12 mouse cellular contexts compared by ENCODE assay signal in genomic region chr2:160334111-160334661, GRCm38 (mm10). TPM values are rescaled to one million over a fixed set of nuclear protein-coding genes. Genes with fewer than 3 reads are reported as not detected.
DNase-seq lines count a peak whose midpoint lies in the region; ATAC-seq lines count a peak whose summit lies in the region.
"Had no signal": no experiment of that assay in that cellular context is flagged by ENCODE, and none has a peak within 500 bp of the region (broad histone marks: within the 10 kb centered on the region; RNA-seq: fewer than 3 reads in every experiment).

Gm826 (minus strand) TSS chr2:160334162.

- no peak within 1 kb of the TSS for H3K4me2 ChIP-seq in heart, embryonic 11.5 days
- H3K4me2 ChIP-seq: forebrain, embryonic 13.5 days; hindbrain, embryonic 14.5 days had no signal

- H3K27ac ChIP-seq in heart, embryonic 11.5 days (ENCODE audit: low read depth, low read length): no peak within 1 kb of the TSS
- H3K27ac ChIP-seq: forebrain, embryonic 13.5 days; hindbrain, embryonic 14.5 days; macrophage had no signal

- no peak within 1 kb of the TSS for H3K4me3 ChIP-seq in heart, embryonic 11.5 days (ENCODE audit: low read depth, low read length)
- H3K4me3 ChIP-seq: forebrain, embryonic 13.5 days had no signal

- 21% methylated on average over 4 of the region's 4 CpGs for WGBS in heart, embryonic 11.5 days (ENCODE audit: insufficient replicate concordance)

- peak; percentile 13 for DNase-seq in left cerebral cortex, postnatal 4 days
- DNase-seq in left cerebral cortex, adult 8-10 months (ENCODE audit: low spot score in 2 of 2): no peak
- DNase-seq in kidney, postnatal 10 days: peak; percentile 63
- peak; percentile 60 to 83 for DNase-seq in lung, postnatal 4 days
- DNase-seq in urinary bladder, postnatal 10 days (ENCODE audit: low spot score): no peak
- no peak for DNase-seq in urinary bladder, postnatal 25 days (ENCODE audit: low spot score)

- peaks cover 8% of the 10 kb centered on the region for H3K4me1 ChIP-seq in heart, embryonic 11.5 days (ENCODE audit: control insufficient read depth, insufficient read depth, low read length)

- H3K27me3 ChIP-seq in heart, embryonic 11.5 days (ENCODE audit: control insufficient read depth, insufficient read depth, low read length): no peaks in the 10 kb centered on the region; the same call in 1 of the 2 replicates
- H3K27me3 ChIP-seq: forebrain, embryonic 13.5 days had no signal

- H3K36me3 ChIP-seq in heart, embryonic 11.5 days (ENCODE audit: control insufficient read depth, insufficient read depth, low read length): no peaks in the 10 kb centered on the region

- H3K9me3 ChIP-seq in heart, embryonic 11.5 days (replicated peaks; ENCODE audit: control insufficient read depth, low read length): no peaks in the 10 kb centered on the region
- H3K9me3 ChIP-seq: forebrain, embryonic 13.5 days had no signal

- intact Hi-C loops in left cerebral cortex, postnatal 4 days (cut with DNase I): no loop called here

- no peak for ATAC-seq in heart, embryonic 11.5 days (replicated peaks; ENCODE audit: insufficient number of reproducible peaks, low FRiP score, low TSS enrichment)
- no peak for ATAC-seq in cerebellum, adult (ENCODE audit: insufficient number of reproducible peaks, low FRiP score, low TSS enrichment)
- ATAC-seq: forebrain, embryonic 13.5 days had no signal

- no peak within 1 kb of the TSS for H3K9ac ChIP-seq in heart, embryonic 11.5 days (ENCODE audit: low read depth, low read length)
- H3K9ac ChIP-seq: forebrain, embryonic 13.5 days; hindbrain, embryonic 14.5 days had no signal

RNA-seq across cellular contexts. Expression of gene Gm826, which starts in this region (rescaled TPM):
- under 1 TPM in 1 of 2 experiments, not detected in 1; 0.50 TPM for total RNA-seq in left cerebral cortex, postnatal 4 days (2021)
- total RNA-seq in left cerebral cortex, adult 8-10 months (2022): under 1 TPM in 2 of 4 experiments, not detected in 2; 0.65 to 0.75 TPM
- 32.3 and 33.3 TPM in 2 replicates for polyA plus RNA-seq in heart, embryonic 11.5 days (2014; fragmentation: Nextera tagmentation; extraction: Ambion mirVana)
- polyA plus RNA-seq: forebrain, embryonic 13.5 days; neural tube, embryonic 11.5 days had no signal

Comparison
In these comparisons a context has a peak if more than half of its experiments do, and no peak if none do; other contexts are left out.
1. Peak in DNase-seq in left cerebral cortex, postnatal 4 days; RNA of the gene not detected or under 1 TPM.
2. DNase-seq: peak in kidney, postnatal 10 days (single experiment) and lung, postnatal 4 days (2 of 2); none in left cerebral cortex, adult 8-10 months (0 of 2), urinary bladder, postnatal 10 days (single experiment) and urinary bladder, postnatal 25 days (single experiment).